Mouse (Mus musculus) 416B (cell line): ENCODE data around the gene Nell2.
"Not testable (repeated sequence)": the region's sequence is repeated elsewhere in the genome, so short reads cannot be mapped to it uniquely, and the experiment has no call there.

Experiments used
- DNase-seq: peaks from one replicate; pipeline ENCODE4 v3.0.0; 2011; ENCODE audit warnings: low read depth

Gene Nell2

DNA sequence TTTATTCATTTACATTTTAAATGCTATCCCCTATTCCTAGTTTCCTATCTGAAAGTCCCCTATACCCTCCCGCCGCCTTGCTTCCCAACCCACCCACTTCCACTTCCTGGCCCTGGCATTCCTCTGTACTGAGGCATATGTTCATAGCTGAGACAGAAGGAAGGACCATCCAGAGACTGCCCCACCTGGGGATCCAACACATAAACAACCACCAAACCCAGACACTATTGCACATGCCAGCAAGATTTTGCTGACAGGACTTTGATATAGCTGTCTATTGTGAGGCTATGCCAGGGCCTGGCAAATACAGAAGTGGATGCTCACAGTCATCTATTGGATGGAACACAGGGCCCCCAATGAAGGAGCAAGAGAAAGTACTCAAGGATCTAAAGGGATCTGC lies 291.3 kb downstream of the Nell2 start:
- not testable (repeated sequence) for DNase-seq

- DNase-seq, result no peak
Measured at GRCm38 (mm10) chr15:95236509-95236908, 291.9 kb downstream of the Nell2 start.

DNA sequence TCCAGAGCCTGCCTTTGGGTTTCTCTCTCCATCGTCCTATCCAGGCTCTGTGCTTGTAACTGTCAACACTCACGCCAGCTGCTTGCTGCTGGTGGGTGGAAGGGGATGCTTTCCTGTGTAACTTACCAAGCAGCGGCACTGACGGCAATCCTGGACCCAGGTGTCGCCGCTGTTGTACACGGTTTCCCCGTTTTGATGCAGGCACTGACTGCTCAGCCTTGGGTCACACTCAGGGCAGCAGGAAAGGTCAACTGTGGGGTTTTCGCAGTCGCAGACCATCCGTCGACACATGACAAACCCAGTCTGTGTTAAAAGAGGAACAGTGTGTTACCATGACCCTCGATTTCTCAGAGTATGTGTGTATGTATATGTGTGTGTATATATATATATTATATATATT lies 297.2 kb downstream of the Nell2 start:
- no peak for DNase-seq

- no peak for DNase-seq
Measured at GRCm38 (mm10) chr15:95216640-95217365, 311.6 kb downstream of the Nell2 start.

- no peak for DNase-seq
Measured at GRCm38 (mm10) chr15:95210551-95210950, 317.8 kb downstream of the Nell2 start.

- no peak for DNase-seq
Measured at GRCm38 (mm10) chr15:95209186-95209585, 319.2 kb downstream of the Nell2 start.

GRCm38 (mm10) chr15:95193661-95194280 lies 334.6 kb downstream of the Nell2 start:
- DNase-seq, result no peak

GRCm38 (mm10) chr15:95192951-95193350 lies 335.4 kb downstream of the Nell2 start:
- no peak for DNase-seq

DNA sequence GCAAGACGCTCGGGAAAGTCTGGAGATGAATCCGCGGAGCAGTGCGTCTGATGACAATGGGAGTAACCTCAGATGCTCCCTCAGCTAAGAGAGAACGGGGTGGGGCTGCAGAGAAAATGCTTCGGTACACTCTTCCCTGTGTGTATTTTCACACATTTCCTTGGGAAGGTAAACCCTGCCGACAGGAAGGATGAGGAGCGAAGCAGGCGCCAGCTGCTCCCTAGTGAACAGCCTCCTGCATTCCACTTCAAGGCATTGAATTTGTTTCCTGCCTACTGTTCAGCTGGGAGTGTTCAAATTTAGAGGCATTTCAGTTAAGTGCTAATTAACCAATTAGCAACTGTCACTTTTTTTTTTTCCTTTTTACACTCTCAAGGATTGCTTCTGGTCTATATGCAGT lies 342.1 kb downstream of the Nell2 start:
- DNase-seq, result no peak

- no peak for DNase-seq
Measured at GRCm38 (mm10) chr15:95185419-95185818, 342.9 kb downstream of the Nell2 start.

GRCm38 (mm10) chr15:95183450-95183849 lies 344.9 kb downstream of the Nell2 start:
- DNase-seq, result no peak

DNA sequence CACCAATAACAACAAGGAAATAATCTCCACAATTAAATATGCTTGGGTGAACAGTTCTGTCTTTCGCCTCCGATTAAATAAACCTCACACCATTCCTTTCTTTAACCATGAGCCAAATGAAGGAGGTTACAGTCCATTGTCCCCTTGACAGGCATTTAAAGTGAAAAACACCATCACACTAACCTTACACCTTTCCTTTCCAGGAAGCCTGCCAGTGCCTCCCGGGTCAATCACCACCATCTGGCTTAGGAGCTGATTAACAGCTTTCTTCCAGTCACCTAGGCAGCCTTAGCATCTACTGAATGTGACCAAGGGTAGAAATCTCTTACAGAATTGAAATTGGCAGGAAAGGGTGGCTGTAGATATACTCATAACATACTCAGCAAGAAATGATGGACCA lies 371.5 kb downstream of the Nell2 start:
- DNase-seq, result no peak

- no peak for DNase-seq
Measured at GRCm38 (mm10) chr15:95145118-95145517, 383.2 kb downstream of the Nell2 start.

- DNase-seq, result no peak
Measured at GRCm38 (mm10) chr15:95144131-95144530, 384.2 kb downstream of the Nell2 start.

- no peak for DNase-seq
Measured at GRCm38 (mm10) chr15:95138709-95139409, 389.5 kb downstream of the Nell2 start.

- no peak for DNase-seq
Measured at GRCm38 (mm10) chr15:95137018-95137810, 391.1 kb downstream of the Nell2 start.

DNA sequence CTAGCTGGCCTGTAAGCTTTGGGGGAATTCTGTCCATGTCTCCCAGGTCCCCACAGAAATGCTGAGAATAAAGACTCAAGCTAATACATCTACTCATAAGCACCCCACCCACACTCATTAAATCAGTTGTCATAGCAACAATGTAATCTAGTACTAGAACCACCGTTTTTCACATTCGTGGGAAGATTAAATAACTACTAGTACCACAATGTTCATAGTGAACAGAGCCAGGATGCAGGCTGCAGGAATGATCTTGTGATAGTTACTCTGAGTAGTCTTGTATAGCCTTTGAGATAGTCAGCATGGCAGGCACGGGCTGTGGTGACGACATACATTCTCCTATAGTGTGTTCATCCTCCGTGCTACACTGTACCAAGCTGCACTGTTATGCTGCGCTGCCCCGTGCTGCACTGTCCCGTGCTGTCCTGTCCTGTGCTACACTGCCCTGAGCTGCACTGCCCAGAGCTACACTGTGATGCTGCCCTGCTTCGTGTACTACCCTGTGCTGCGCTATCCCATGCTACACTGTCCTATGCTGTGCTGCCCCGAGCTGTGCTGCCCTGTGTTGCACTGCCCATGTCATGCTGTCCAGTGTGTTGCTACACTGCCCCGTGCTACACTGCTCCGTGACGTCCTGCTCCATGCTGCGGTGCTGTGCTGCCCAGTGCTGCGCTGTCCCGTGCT lies 392.3 kb downstream of the Nell2 start:
- DNase-seq, result no peak

- no peak for DNase-seq
Measured at GRCm38 (mm10) chr15:95131401-95131800, 397.0 kb downstream of the Nell2 start.

GRCm38 (mm10) chr15:95108626-95109025 lies 419.7 kb downstream of the Nell2 start:
- no peak for DNase-seq

GRCm38 (mm10) chr15:95107246-95107809 lies 421.0 kb downstream of the Nell2 start:
- no peak for DNase-seq

DNA sequence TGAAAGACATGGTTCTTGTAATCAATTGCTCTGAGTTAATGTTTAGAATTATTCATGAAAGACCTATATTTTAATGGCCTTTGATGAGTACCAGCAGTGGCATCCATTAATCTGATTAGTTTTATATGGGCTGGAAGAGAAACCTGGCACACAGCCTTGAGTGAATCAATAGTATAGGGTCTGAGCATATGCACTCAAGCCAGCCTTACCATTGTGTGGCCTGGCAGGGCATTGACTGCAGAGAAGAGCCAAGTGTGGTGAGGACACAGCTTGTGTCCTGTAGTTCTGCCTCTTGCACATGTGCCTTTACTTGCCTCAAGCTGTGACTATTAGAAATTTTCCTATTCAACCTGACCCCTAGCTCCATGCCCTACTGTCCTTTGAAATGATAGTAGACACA lies 426.8 kb downstream of the Nell2 start:
- DNase-seq, result no peak
